Comparison of ENCODE assay signal across 25 mouse cellular contexts in the genomic region with DNA sequence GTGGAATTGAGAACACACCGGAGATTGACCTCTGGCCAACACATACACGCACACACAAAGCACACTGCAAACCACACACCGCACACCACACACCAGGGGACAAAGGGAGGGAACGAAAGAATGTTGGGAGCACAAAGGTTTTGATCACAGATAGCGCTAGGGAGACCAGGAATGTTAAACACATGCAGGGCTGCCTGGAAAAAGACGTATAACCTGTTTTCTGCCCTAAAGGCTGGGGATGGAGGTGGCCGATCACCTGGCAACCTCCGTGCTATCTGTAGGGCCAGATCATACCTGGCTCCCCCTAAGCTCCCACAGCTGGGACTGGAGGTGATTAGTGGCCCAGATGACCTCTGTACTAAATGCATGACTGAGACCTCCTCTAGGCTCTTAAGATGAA. TPM values are rescaled to one million over a fixed set of nuclear protein-coding genes. Genes with fewer than 3 reads are reported as not detected.
"Had no signal": no experiment of that assay in that cellular context is flagged by ENCODE, and none has a peak within 500 bp of the region (broad histone marks: within the 10 kb centered on the region; RNA-seq: fewer than 3 reads in every experiment).

No protein-coding gene starts in this region.

- H3K36me3 ChIP-seq: heart, embryonic 10.5 days; heart, embryonic 12.5 days; hindbrain, embryonic 13.5 days; hindbrain, embryonic 15.5 days; limb, embryonic 10.5 days; limb, embryonic 12.5 days; liver, embryonic 13.5 days had no signal

- H3K4me2 ChIP-seq: heart, embryonic 12.5 days; hindbrain, embryonic 13.5 days; hindbrain, embryonic 15.5 days; limb, embryonic 12.5 days; liver, embryonic 11.5 days; liver, embryonic 13.5 days had no signal

- H3K4me3 ChIP-seq: heart, embryonic 10.5 days; heart, embryonic 12.5 days; hindbrain, embryonic 13.5 days; hindbrain, embryonic 15.5 days; left cerebral cortex, adult 2 months; limb, embryonic 10.5 days; limb, embryonic 12.5 days; liver, embryonic 13.5 days had no signal

- H3K27ac ChIP-seq: heart, embryonic 10.5 days; hindbrain, embryonic 13.5 days; hindbrain, embryonic 15.5 days; hindbrain, postnatal 0 days; left cerebral cortex, adult 2 months; limb, embryonic 10.5 days; limb, embryonic 12.5 days; liver, embryonic 13.5 days had no signal

- H3K4me1 ChIP-seq: hindbrain, embryonic 13.5 days; hindbrain, embryonic 15.5 days had no signal

- H3K9me3 ChIP-seq: heart, embryonic 10.5 days; heart, embryonic 12.5 days; hindbrain, embryonic 13.5 days; hindbrain, embryonic 15.5 days; limb, embryonic 10.5 days; limb, embryonic 12.5 days; liver, embryonic 13.5 days had no signal

- DNase-seq: gastrocnemius, postnatal 14 days; gastrocnemius, postnatal 36 days; heart, adult 18-20 months; heart, postnatal 10 days; heart, postnatal 36 days; kidney, adult 11 months; kidney, adult 2 months; kidney, adult 9 months; kidney, postnatal 10 days; kidney, postnatal 25 days; layer of hippocampus, adult 9-11 months; layer of hippocampus, postnatal 36 days; liver; liver, embryonic 13.5 days had no signal

- H3K27me3 ChIP-seq: heart, embryonic 12.5 days; hindbrain, embryonic 13.5 days; hindbrain, embryonic 15.5 days; limb, embryonic 12.5 days had no signal

- H3K9ac ChIP-seq: heart, embryonic 12.5 days; hindbrain, embryonic 13.5 days; hindbrain, embryonic 15.5 days; limb, embryonic 12.5 days; liver, embryonic 13.5 days had no signal

- ATAC-seq: hindbrain, postnatal 0 days; intestine, embryonic 16.5 days had no signal

RNA-seq across cellular contexts. Expression of a gene that starts 5.2 kb away (rescaled TPM):
- total RNA-seq: hematopoietic stem cell, adult 5-6 weeks had no signal
